Mouse (Mus musculus) brown adipose tissue, adult 24 weeks (tissue): ENCODE data around the gene Meis2. TPM values are rescaled to one million over a fixed set of nuclear protein-coding genes. Genes with fewer than 3 reads are reported as not detected.

Experiments used
- H3K27ac ChIP-seq: fragments of 200-500 bp; replicated peaks from 2 replicates; pipeline ENCODE4 v1.5.1; 2012; ENCODE audit warnings: low read depth, mild to moderate bottlenecking, low read length
- H3K4me1 ChIP-seq: fragments of 200-500 bp; 2 replicates; pipeline ENCODE4 v1.6.1; 2012; ENCODE audit warnings: low read length, mixed read lengths; ENCODE audit not compliant: control insufficient read depth, insufficient read depth, insufficient read length
- H3K4me3 ChIP-seq: fragments of 200-500 bp; 2 replicates; pipeline ENCODE4 v1.5.1; 2012; ENCODE audit warnings: low read depth, mild to moderate bottlenecking, low read length, moderate library complexity; ENCODE audit not compliant: insufficient read depth
- polyA plus RNA-seq: library from polyadenylated mRNA; stranded (reverse); fragments of >200 nt; gene quantifications from 2 replicates; pipeline ENCODE4 v1.2.4, GENCODE M21; 2012; ENCODE audit not compliant: missing spikeins, insufficient read depth, insufficient read length

The Meis2 gene
- polyA plus RNA-seq, 1 experiment, result 14.6 TPM

DNA sequence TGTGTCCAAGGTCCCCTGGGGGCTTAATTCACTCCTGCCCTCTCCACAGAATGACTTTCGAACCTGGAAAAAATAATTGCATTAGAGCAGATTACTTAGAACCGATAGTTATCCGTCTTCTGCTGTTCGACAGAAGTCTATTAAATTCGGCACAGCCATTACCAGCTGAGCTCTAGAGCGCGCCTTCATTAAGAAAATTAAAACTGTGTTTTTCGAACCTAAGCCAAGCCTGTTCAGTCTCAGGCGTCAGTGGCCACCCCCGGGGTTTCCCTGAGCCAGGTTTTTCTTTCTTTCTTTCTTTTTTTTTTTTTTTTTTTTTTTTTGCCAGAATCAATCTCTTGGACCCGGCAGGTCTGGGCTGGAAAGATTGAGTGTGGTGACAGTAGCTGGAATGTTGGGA lies 213.5 kb downstream of the Meis2 start:
- Histone ChIP-seq H3K27ac (no peak overlapping the region), H3K4me3 (no peak overlapping the region), H3K4me1 (no peaks in the 10 kb centered on the region; the same call in 1 of the 2 replicates)

DNA sequence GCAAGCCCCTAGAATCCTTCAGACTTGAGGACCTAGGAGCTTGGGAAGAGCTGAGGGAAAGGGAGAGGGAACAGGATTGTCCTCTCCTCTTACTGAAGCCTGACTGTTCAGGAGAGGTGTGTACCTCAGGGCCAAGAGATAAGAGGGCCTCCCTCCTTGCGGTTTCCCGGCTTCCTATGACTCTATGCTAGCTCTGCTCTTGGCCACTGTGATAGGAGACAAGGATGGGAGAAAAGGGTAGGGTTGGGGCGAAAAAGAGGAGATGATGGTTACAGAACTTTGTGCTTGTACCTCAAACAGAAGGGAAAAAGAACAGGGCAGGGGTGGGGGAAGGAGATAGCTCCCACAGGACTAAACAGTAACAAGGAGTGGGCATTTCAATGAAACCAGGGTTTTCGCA lies 214.7 kb downstream of the Meis2 start:
- Histone ChIP-seq H3K27ac (no peak overlapping the region), H3K4me3 (no peak overlapping the region), H3K4me1 (no peaks in the 10 kb centered on the region; the same call in 1 of the 2 replicates)

DNA sequence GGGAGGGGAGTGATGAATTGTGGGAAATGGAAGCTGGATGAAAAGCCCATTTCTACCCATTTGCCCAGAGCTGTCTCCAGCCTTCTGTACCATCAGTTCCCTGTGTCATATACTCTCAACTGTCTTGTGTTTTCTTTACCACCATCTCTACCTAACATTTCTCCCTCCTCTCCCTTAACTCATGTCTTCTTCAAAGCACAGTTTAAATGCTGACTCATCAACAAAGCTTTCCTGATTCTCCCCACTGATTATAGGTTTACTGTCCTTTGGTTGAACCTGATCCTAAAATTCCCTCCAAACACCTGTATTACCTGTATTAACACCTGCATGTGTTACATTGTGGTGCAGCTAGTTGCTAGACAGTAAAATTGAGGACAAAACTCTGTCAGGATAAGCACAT lies 222.8 kb downstream of the Meis2 start:
- Histone ChIP-seq H3K4me1 (no peaks in the 10 kb centered on the region), H3K27ac (no peak overlapping the region), H3K4me3 (no peak overlapping the region)

DNA sequence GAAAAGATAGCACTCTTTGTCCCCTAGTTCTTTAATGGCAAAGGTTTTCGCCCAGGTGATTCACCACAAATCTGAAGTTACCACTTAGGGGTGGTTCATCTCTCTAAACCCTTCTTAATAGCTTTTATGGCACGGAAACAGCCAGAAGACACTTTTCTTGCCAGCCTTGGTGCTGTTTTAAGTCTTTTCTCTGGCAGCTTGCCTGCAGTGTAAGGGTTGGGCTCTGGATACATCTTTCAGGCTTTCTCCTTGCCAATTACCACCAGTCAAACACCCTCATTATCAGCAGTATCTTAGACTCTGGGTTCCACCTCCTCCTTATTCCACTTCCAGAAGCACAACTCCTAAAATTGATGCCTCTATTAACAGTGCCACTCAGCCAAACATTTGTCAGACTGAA lies 229.6 kb downstream of the Meis2 start:
- Histone ChIP-seq H3K4me1 (no peaks in the 10 kb centered on the region), H3K4me3 (no peak overlapping the region), H3K27ac (no peak overlapping the region)

DNA sequence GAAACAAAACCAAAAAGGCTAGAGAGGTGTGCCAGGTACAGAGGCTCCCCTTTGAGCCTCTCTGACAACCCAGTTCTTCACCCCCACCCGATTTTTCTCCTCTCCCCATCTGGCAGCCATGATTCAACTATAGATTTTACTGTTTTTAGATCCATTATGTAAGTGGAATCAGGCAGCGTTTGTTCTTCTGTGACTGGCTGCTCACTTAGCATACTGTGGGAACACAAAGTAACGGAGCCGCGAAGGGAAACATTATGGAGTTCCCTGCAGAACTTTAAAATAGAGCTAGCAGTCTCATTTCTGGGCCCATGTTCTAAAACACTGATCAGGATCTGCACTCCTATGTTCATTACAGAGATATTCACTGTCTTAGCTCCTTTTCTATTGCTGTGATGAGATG lies 243.3 kb downstream of the Meis2 start:
- Histone ChIP-seq H3K4me3 (no peak overlapping the region), H3K4me1 (no peaks in the 10 kb centered on the region), H3K27ac (no peak overlapping the region)

DNA sequence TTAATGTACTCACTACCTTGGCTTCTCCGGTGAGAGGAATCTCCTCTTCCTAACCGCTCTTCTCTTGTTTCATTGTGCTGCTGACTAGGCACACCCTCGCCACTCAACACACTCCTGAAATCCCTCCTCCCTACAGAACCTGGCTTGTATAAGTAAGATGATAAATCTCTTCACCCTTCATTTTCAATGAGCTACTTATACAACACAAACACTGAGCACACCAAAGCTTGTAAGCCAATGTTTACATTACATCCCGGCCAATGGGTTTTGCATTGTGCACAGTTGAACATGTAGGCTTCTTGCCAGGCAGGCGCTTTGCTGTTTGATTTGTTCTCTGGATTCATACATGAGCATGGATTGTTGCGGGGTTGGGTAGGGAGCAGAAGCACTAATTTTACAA lies 247.7 kb downstream of the Meis2 start:
- Histone ChIP-seq H3K4me1 (no peaks in the 10 kb centered on the region), H3K4me3 (no peak overlapping the region), H3K27ac (no peak overlapping the region)

DNA sequence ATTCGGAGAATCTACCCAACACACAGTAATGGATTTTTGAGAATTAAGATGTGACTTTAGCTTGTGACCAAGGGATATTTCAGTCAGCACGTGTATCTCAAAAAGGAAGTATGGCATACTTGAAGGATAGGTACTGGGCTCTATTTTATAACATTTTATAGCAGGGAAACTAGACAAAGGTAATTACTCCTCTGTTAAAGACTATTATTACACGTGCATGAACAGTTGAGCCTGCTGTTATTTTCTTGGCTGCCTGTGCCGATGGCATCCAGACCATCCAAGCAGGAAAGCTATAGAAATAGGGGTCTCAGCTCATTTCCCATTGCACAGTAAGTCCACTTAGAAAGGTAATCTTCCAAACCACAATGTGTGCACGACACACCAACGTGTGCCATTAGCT lies 251.9 kb downstream of the Meis2 start:
- no peaks in the 10 kb centered on the region for H3K4me1 ChIP-seq
- H3K27ac ChIP-seq, result no peak overlapping the region
- no peak overlapping the region for H3K4me3 ChIP-seq

DNA sequence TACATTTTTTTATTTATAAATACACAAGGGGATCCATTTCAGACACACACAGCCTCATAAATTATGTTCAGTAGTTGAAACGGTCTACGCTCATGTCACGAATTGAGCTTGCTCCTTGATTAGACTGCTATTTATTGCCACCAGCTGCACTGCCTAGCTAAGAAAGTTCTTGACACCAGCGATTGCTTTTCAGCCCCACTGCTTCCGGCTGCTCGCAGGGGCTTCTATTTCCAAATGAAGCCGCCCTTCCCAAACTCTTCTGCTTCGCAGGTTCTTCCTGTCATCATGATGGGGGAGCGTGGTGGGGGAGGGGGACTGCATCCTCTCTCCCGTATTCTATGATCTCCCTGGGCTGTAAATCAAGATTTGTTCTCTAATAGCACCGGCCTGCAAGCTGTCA lies 252.3 kb downstream of the Meis2 start:
- Histone ChIP-seq H3K4me3 (no peak overlapping the region), H3K4me1 (no peaks in the 10 kb centered on the region), H3K27ac (no peak overlapping the region)
